Mouse (Mus musculus) right cerebral cortex, postnatal 10 days (tissue): ENCODE data around the gene Rps6.
"Not testable (repeated sequence)": the region's sequence is repeated elsewhere in the genome, so short reads cannot be mapped to it uniquely, and the experiment has no call there.

Experiments
- DNase-seq, 2 experiments: peaks; one replicate each; pipeline ENCODE4 v3.0.0; 2021; ENCODE audit warnings: low spot score in 2 of 2

Rps6 gene

DNA sequence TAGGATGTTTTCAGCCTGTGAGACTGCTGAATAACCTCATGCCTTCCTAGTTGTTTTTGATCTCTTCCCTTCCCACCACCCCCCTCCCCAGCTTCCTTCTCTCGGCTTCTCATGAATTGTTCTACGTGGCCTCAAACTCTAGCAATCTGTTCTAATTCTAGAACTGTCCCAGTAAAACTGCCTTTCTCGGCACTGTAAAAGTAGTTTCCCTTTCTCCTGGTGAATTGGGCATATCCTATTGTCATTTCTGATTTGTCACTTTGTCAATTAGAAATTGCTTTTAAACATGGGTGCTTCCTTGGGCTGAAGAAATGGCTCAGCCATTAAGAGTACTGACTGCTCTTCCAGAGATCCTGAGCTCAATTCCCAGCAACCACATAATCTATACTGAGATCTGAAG is 5.2 kb downstream of the Rps6 start:
- no peak for DNase-seq

DNA sequence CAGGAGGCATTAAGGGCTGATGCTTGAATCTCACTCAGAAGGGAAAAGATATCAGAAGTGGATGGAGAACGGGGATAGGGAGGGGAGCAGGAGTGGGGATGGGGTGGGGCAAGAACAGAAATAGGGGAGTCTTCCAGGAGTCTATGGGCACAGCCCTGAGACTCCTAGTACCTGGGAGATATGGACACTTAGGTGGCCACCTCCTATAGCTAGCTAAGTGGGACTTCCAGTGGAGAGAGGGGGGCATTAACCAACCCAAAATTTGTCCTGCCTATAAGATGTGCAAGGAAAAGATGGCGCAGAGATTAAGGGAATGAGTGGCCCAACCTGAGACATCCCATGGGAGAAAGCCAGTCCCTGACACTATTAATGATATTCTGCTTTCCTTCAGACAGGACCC is 5.9 kb downstream of the Rps6 start:
- no peak for DNase-seq

DNA sequence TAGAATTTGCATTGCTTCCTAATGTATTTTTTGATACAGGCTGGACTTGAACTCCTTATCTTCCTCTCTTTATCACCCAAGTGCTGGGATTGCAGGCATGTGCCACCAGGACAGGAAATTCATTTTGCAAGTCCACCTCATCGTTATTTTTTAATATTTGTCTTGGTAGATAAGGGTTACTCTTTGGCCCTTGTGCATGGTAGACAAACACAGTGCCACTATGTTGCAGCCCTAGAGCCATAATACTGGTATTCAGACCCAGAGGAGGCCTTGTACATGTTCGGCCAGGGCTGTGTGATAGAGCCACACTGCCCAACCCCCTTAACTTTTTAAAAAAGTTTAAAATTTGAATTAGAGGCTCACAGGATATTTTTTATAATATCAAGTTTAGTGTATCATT is 10.0 kb downstream of the Rps6 start:
- no peak for DNase-seq

DNA sequence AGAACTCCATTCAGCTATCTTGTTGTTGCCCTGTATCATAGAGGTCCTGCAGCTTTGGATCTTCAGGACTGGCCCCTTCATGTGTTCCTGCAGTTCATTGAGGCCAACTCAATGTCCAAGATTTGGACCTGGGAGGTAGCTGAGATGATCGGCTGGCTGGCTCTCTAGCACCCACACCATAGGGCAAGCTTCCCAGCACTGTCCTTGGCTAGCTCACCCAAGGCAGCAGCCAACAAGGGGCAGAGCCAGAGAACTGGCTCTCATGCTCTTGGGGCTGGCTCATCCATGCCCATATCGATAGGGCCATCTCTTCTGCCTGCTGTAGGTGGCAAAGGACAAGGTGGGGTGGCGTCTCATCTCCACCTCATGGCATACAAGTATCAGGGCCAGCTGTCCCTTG is 11.8 kb downstream of the Rps6 start:
- DNase-seq: no peak

DNA sequence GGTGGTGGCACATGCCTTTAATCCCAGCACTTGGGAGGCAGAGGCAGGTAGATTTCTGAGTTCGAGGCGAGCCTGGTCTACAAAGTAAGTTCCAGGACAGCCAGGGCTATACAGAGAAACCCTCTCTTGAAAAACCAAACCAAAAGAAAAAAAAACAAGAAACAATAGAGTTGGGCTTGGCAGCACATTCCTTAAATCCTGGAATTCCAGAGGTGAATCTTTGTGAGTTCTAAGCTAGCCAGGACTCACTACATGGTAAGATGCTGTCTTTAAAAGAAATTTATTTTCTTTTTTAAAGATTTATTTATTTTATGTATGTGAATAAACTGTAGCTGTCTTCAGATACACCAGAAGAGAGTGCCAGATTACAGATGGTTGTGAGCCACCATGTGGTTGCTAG is 16.1 kb downstream of the Rps6 start:
- not testable (repeated sequence) for DNase-seq

DNA sequence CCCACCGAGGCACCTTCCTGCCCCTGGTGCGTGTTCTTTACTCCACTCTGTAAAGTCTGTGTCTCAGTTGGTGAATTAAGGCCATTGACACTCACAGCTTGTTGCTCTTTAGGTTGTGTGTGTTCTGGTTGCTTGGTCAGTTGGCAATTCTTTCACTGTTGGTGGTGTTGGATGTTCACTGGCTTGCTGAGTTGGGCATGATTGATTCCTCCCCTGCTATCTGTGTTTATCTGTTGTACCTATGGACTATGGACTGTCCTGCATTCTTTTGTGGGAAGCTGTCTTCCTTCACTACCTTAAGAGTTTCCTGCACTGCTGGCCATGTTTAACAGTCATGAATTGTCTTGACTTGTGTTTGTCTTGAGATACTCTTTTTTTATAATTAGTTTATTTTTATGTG is 25.3 kb downstream of the Rps6 start:
- DNase-seq: no peak

DNA sequence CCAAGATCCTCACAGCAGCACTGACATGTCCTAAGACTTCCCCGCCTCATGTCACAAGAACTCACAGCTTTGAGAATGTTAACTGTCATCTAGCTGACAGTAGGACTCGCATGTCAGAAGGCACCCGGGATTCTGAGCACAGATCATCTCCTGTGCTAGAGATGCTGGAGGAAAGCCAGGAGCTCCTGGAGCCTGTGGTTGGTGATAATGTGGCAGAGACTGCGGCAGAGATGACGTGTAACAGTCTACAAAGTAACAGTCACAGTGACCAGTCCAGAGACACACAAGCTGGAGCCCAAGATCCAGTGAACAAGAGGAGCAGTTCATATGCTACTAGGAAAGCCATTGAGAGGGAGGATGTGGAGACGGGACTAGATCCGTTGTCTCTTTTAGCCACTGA is 32.1 kb downstream of the Rps6 start:
- DNase-seq: peak in 1 of 2 experiments; percentile 30

DNA sequence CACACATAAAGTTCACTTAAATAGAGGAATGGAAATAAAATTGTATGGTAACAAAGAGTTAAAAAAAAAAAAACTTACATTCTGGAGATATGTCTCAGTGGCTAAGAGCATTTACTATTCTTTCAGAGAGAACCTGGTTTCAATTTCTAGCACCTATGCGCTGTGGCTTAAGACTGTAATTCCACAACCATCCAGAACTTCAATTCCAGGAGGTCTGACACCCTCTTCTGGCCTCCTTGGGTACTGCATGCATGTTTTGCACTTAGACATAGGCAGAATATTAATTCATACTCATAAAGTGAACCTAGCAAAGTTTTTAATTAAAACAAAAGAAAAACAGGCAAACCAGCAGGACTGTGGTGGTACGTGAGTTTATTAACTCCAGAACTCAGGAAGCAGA is 34.0 kb downstream of the Rps6 start:
- peak; percentile 52 to 56 for DNase-seq

DNA sequence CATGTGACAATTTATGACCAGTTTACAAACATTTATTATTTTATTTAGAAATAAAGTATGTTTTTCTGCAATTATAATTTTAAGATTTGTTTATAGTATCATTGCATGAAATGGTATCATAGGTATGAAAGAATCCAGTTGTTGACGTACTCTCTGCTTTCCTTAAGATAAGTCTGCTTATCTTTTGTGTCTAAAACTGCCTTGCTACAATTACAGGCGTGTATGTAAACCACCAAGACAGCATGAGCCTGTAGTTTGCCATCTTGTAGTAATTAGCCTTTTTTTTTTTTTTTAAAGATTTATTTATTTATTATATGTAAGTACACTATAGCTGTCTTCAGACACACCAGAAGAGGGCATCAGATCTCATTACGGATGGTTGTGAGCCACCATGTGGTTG is 42.4 kb downstream of the Rps6 start:
- DNase-seq: no peak

DNA sequence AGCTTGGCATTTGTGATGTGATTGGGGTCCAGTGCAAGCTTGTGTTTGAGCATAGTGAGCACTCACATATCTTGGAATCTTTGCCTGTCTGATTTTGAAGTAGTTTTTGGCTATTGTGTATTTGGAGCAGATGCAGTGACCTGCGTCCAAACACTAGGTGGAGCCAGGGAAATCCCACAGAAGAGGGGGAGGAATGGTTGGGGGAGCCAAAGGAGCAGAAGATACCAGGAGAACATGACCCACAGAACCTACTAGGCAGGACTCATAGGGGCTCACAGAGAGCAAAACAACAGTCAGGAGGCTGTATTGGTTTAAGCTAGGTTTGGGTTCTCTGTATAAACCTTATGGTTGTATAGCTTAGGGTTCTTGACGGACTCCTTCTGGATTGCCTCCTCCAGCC is 46.6 kb downstream of the Rps6 start:
- no peak for DNase-seq
